In the genomic region with DNA sequence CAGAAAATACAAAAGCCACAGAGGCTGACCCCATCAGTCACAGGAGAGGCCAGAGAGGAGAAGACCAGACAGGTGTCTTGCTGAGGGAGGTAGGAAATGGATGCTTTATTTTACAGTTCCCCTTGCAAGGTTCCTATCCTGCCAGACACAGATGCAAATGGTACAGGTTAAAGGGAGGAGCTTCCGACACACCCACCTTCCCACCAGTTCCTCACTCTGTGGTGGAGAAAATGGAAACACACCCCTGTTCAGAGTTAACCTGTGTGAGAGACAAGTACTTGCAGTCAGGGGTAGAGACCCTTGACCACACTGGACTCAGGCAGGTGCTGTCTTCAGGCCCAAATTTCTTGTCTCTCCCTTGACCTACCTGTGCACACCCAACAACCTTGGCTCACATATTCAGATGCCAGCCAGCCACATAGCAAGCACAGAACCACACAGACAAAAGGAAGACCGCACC, we compare ENCODE assay signal across 31 mouse cellular contexts. TPM values are rescaled to one million over a fixed set of nuclear protein-coding genes. Genes with fewer than 3 reads are reported as not detected.
DNase-seq lines count a peak whose midpoint lies in the region; ATAC-seq and TF ChIP-seq lines count a peak whose summit lies in the region.
"Had no signal": no experiment of that assay in that cellular context is flagged by ENCODE, and none has a peak within 500 bp of the region (broad histone marks: within the 10 kb centered on the region; RNA-seq: fewer than 3 reads in every experiment).

No protein-coding gene starts in this region.

- H3K9ac ChIP-seq in forebrain, embryonic 14.5 days (ENCODE audit: low read length): no peak overlapping the region
- no peak overlapping the region for H3K9ac ChIP-seq in hindbrain, embryonic 16.5 days (ENCODE audit: low read depth, low read length)
- H3K9ac ChIP-seq in heart, embryonic 12.5 days: no peak overlapping the region
- H3K9ac ChIP-seq: heart, embryonic 15.5 days; limb, embryonic 12.5 days; liver, embryonic 15.5 days; lung, embryonic 14.5 days; neural tube, embryonic 12.5 days had no signal

- DNase-seq in cerebellum, postnatal 10 days: peak; percentile 9 to 30
- DNase-seq in cerebellum, postnatal 4 days (ENCODE audit: low spot score in 2 of 2): no peak
- no peak for DNase-seq in left cerebral cortex, adult 2 months (ENCODE audit: extremely low spot score in 1 of 2, low spot score in 2 of 2)
- no peak for DNase-seq in left cerebral cortex, adult 9 months (ENCODE audit: low spot score in 2 of 2)
- no peak for DNase-seq in forebrain, embryonic 14.5 days (ENCODE audit: low spot score)
- DNase-seq: adrenal gland, postnatal 36 days; gastrocnemius, adult 2 months; kidney, adult 9 months; kidney, postnatal 10 days; lung, embryonic 14.5 days; lung, postnatal 14 days; right cerebral cortex, postnatal 4 days; thymus, adult 18-20 months; thymus, postnatal 25 days had no signal

- H3K4me2 ChIP-seq in forebrain, embryonic 14.5 days (ENCODE audit: low read length): no peak overlapping the region
- H3K4me2 ChIP-seq in hindbrain, embryonic 16.5 days (ENCODE audit: low read length): no peak overlapping the region
- H3K4me2 ChIP-seq in heart, embryonic 12.5 days: no peak overlapping the region
- H3K4me2 ChIP-seq: heart, embryonic 15.5 days; limb, embryonic 12.5 days; liver, embryonic 15.5 days; lung, embryonic 14.5 days had no signal

- intact Hi-C loops in left cerebral cortex, adult 2 months (cut with DNase I): no loop called here

- H3K4me1 ChIP-seq in forebrain, embryonic 14.5 days (ENCODE audit: control insufficient read depth, insufficient read depth, low read length): peaks cover 19% of the 10 kb centered on the region
- peaks cover 26% of the 10 kb centered on the region for H3K4me1 ChIP-seq in hindbrain, embryonic 16.5 days (ENCODE audit: control insufficient read depth, insufficient read depth, low read depth, low read length)
- H3K4me1 ChIP-seq in heart, embryonic 12.5 days (replicated peaks): peaks cover 32% of the 10 kb centered on the region

- no peak overlapping the region for H3K4me3 ChIP-seq in left cerebral cortex, adult 2 months
- H3K4me3 ChIP-seq in forebrain, embryonic 14.5 days (ENCODE audit: low read depth, low read length): no peak overlapping the region
- H3K4me3 ChIP-seq in hindbrain, embryonic 16.5 days (ENCODE audit: low read length): no peak overlapping the region
- no peak overlapping the region for H3K4me3 ChIP-seq in heart, embryonic 12.5 days
- H3K4me3 ChIP-seq: gastrocnemius, adult 2 months; heart, embryonic 15.5 days; limb, embryonic 12.5 days; liver, embryonic 15.5 days; neural tube, embryonic 12.5 days had no signal

- WGBS in forebrain, embryonic 14.5 days: 65% methylated on average over 2 of the region's 2 CpGs
- 64% methylated on average over 2 of the region's 2 CpGs for WGBS in hindbrain, embryonic 16.5 days
- 54% methylated on average over 2 of the region's 2 CpGs for WGBS in heart, embryonic 12.5 days

- peak overlapping the region; percentile 53 for H3K27ac ChIP-seq in left cerebral cortex, adult 2 months
- peak overlapping the region; percentile 90 for H3K27ac ChIP-seq in forebrain, embryonic 14.5 days (ENCODE audit: low read depth, low read length)
- peak overlapping the region; percentile 59; the same call in 1 of the 2 replicates for H3K27ac ChIP-seq in hindbrain, embryonic 16.5 days (ENCODE audit: low read depth, low read length)
- no peak overlapping the region for H3K27ac ChIP-seq in heart, embryonic 12.5 days (ENCODE audit: poor library complexity, severe bottlenecking)
- H3K27ac ChIP-seq: gastrocnemius, adult 2 months; heart, embryonic 15.5 days; limb, embryonic 12.5 days; liver, embryonic 15.5 days; neural tube, embryonic 12.5 days; stomach, postnatal 0 days had no signal

- H3K36me3 ChIP-seq in forebrain, embryonic 14.5 days (ENCODE audit: control insufficient read depth, insufficient read depth, low read length): 0 out of 2 replicates have a peak, but pooled peaks cover 11% of the 10 kb centered on the region
- H3K36me3 ChIP-seq in hindbrain, embryonic 16.5 days (ENCODE audit: control insufficient read depth, insufficient read depth, low read length): no peaks in the 10 kb centered on the region
- H3K36me3 ChIP-seq in heart, embryonic 12.5 days: no peaks in the 10 kb centered on the region
- H3K36me3 ChIP-seq: heart, embryonic 15.5 days; limb, embryonic 12.5 days; liver, embryonic 15.5 days; neural tube, embryonic 12.5 days had no signal

- no peak for TF ChIP-seq CTCF in left cerebral cortex, adult 2 months (IDR thresholded peaks at IDR 0.05)

- H3K9me3 ChIP-seq in forebrain, embryonic 14.5 days (replicated peaks; ENCODE audit: control insufficient read depth, low read length): no peaks in the 10 kb centered on the region
- H3K9me3 ChIP-seq in hindbrain, embryonic 16.5 days (ENCODE audit: control insufficient read depth, low read length): no peaks in the 10 kb centered on the region
- H3K9me3 ChIP-seq in heart, embryonic 12.5 days (replicated peaks): no peaks in the 10 kb centered on the region
- H3K9me3 ChIP-seq: heart, embryonic 15.5 days; limb, embryonic 12.5 days; liver, embryonic 15.5 days; neural tube, embryonic 12.5 days had no signal

- H3K27me3 ChIP-seq in forebrain, embryonic 14.5 days (replicated peaks; ENCODE audit: control insufficient read depth, insufficient read depth, low read length): peaks cover 76% of the 10 kb centered on the region
- peaks cover 47% of the 10 kb centered on the region for H3K27me3 ChIP-seq in hindbrain, embryonic 16.5 days (replicated peaks; ENCODE audit: control insufficient read depth, insufficient read depth, low read length)
- H3K27me3 ChIP-seq in heart, embryonic 12.5 days (replicated peaks): peaks cover 98% of the 10 kb centered on the region

- ATAC-seq in forebrain, embryonic 14.5 days: no peak
- no peak for ATAC-seq in hindbrain, embryonic 16.5 days
- no peak for ATAC-seq in heart, embryonic 12.5 days (ENCODE audit: insufficient number of reproducible peaks, low FRiP score)
- ATAC-seq: CD4-positive, CD25-positive, alpha-beta regulatory T cell, adult 4 months; intestine, postnatal 0 days; midbrain, embryonic 16.5 days had no signal

RNA-seq across cellular contexts. Expression of a gene that starts 1.3 kb away (rescaled TPM):
- total RNA-seq in left cerebral cortex, adult 2 months (2021): 10 to 100 TPM; 70.2 to 76.3 TPM
- 64.1 and 90.9 TPM in 2 replicates for polyA plus RNA-seq in forebrain, embryonic 14.5 days (2014; fragmentation: Nextera tagmentation; extraction: Ambion mirVana)
- polyA plus RNA-seq in hindbrain, embryonic 16.5 days (2015; fragmentation: Nextera tagmentation; extraction: Ambion mirVana): 22.9 and 23.4 TPM in 2 replicates
- not detected in 2 replicates for polyA plus RNA-seq in heart, embryonic 12.5 days (2016; fragmentation: Nextera tagmentation; extraction: Ambion mirVana)
- total RNA-seq: adrenal gland, adult 18-20 months; adrenal gland, postnatal 36 days; gastrocnemius, adult 2 months; gastrocnemius, postnatal 4 days; heart, adult 8-10 months; heart, postnatal 25 days; liver, adult 2 months had no signal
- polyA plus RNA-seq: CD4-positive, CD25-positive, alpha-beta regulatory T cell, adult 4 months; heart, embryonic 15.5 days; intestine, postnatal 0 days; large intestine, adult 2 months; liver, adult 2 months; liver, embryonic 15.5 days; lung, embryonic 14.5 days; spleen, adult 2 months had no signal

RNA-seq across cellular contexts. Expression of a gene that starts 17.4 kb away (rescaled TPM):
- 100 to 1,000 TPM; 146 to 208 TPM for total RNA-seq in left cerebral cortex, adult 2 months (2021)
- polyA plus RNA-seq in forebrain, embryonic 14.5 days (2014; fragmentation: Nextera tagmentation; extraction: Ambion mirVana): 33.1 and 42.2 TPM in 2 replicates
- 7.7 and 9.3 TPM in 2 replicates for polyA plus RNA-seq in hindbrain, embryonic 16.5 days (2015; fragmentation: Nextera tagmentation; extraction: Ambion mirVana)
- 30.4 and 32.2 TPM in 2 replicates for polyA plus RNA-seq in heart, embryonic 12.5 days (2016; fragmentation: Nextera tagmentation; extraction: Ambion mirVana)
- total RNA-seq: adrenal gland, postnatal 36 days; gastrocnemius, adult 2 months had no signal
- polyA plus RNA-seq: CD4-positive, CD25-positive, alpha-beta regulatory T cell, adult 4 months had no signal

RNA-seq across cellular contexts. Expression of a gene that starts 27.4 kb away (rescaled TPM):
- 10 to 100 TPM; 35.7 to 42.4 TPM for total RNA-seq in left cerebral cortex, adult 2 months (2021)
- 43.8 and 46.6 TPM in 2 replicates for polyA plus RNA-seq in forebrain, embryonic 14.5 days (2014; fragmentation: Nextera tagmentation; extraction: Ambion mirVana)
- polyA plus RNA-seq in hindbrain, embryonic 16.5 days (2015; fragmentation: Nextera tagmentation; extraction: Ambion mirVana): 39.0 and 39.9 TPM in 2 replicates
- polyA plus RNA-seq in heart, embryonic 12.5 days (2016; fragmentation: Nextera tagmentation; extraction: Ambion mirVana): 45.2 and 47.6 TPM in 2 replicates

RNA-seq across cellular contexts. Expression of a gene that starts 52.8 kb away (rescaled TPM):
- total RNA-seq in left cerebral cortex, adult 2 months (2021): 1 to 10 TPM; 8.7 to 10.0 TPM
- polyA plus RNA-seq in forebrain, embryonic 14.5 days (2014; fragmentation: Nextera tagmentation; extraction: Ambion mirVana): 0.23 TPM in 1 of 2 replicates, not detected in the other
- polyA plus RNA-seq in hindbrain, embryonic 16.5 days (2015; fragmentation: Nextera tagmentation; extraction: Ambion mirVana): 0.16 and 1.7 TPM in 2 replicates
- 143 and 152 TPM in 2 replicates for polyA plus RNA-seq in heart, embryonic 12.5 days (2016; fragmentation: Nextera tagmentation; extraction: Ambion mirVana)
- polyA plus RNA-seq: CD4-positive, CD25-positive, alpha-beta regulatory T cell, adult 4 months; lung, embryonic 14.5 days; midbrain, embryonic 16.5 days had no signal

RNA-seq across cellular contexts. Expression of a gene that starts 55.5 kb away (rescaled TPM):
- total RNA-seq in left cerebral cortex, adult 2 months (2021): under 1 TPM in 1 of 2 experiments, not detected in 1; 0.51 TPM
- polyA plus RNA-seq in forebrain, embryonic 14.5 days (2014; fragmentation: Nextera tagmentation; extraction: Ambion mirVana): 0.32 and 0.36 TPM in 2 replicates
- polyA plus RNA-seq in hindbrain, embryonic 16.5 days (2015; fragmentation: Nextera tagmentation; extraction: Ambion mirVana): 4.5 and 4.9 TPM in 2 replicates
- polyA plus RNA-seq in heart, embryonic 12.5 days (2016; fragmentation: Nextera tagmentation; extraction: Ambion mirVana): 1.7 and 2.0 TPM in 2 replicates
- total RNA-seq: liver, adult 2 months had no signal
- polyA plus RNA-seq: CD4-positive, CD25-positive, alpha-beta regulatory T cell, adult 4 months; intestine, postnatal 0 days; large intestine, adult 2 months; liver, adult 2 months; liver, embryonic 15.5 days; lung, embryonic 14.5 days; spleen, adult 2 months; stomach, postnatal 0 days had no signal

Comparison
In these comparisons a context has a peak if more than half of its experiments do, and no peak if none do; other contexts are left out.
1. DNase-seq: peak in cerebellum, postnatal 10 days (2 of 2); none in cerebellum, postnatal 4 days (0 of 2), left cerebral cortex, adult 2 months (0 of 2), left cerebral cortex, adult 9 months (0 of 2) and forebrain, embryonic 14.5 days (single experiment).
2. RNA of a gene that starts 1.3 kb away (polyA plus RNA-seq): 64.1 to 90.9 TPM in forebrain, embryonic 14.5 days and 22.9 to 23.4 TPM in hindbrain, embryonic 16.5 days; not detected in heart, embryonic 12.5 days; every median in the first group is over 10 times any median in the second.